Mouse (Mus musculus) kidney, adult 9 months (tissue): ENCODE measurements at regions not wholly inside any gene's neighbourhood (a gene's known extent, or its start where the extent isn't known, plus 50 kb on each side); places are given as distances from the start of the nearest gene placed in this dataset.

Experiments used
- DNase-seq: peaks from one replicate; pipeline ENCODE4 v3.0.0; 2022

- no peak for DNase-seq
Observed at GRCm38 (mm10) chr14:61834291-61834936, 227.2 kb downstream of the Kcnrg start.

GRCm38 (mm10) chr14:61835729-61836128, 228.5 kb downstream of the Kcnrg start:
- DNase-seq = no peak

GRCm38 (mm10) chr14:61836231-61836630, 229.0 kb downstream of the Kcnrg start:
- no peak for DNase-seq

- no peak for DNase-seq
Observed at GRCm38 (mm10) chr14:61836965-61837364, 229.7 kb downstream of the Kcnrg start.

GRCm38 (mm10) chr14:61837851-61838250, 230.6 kb downstream of the Kcnrg start:
- DNase-seq = no peak

- no peak for DNase-seq
Observed at GRCm38 (mm10) chr14:61842476-61842875, 235.2 kb downstream of the Kcnrg start.

- DNase-seq = no peak
Observed at GRCm38 (mm10) chr14:61846441-61846840, 239.2 kb downstream of the Kcnrg start.

- no peak for DNase-seq
Observed at GRCm38 (mm10) chr14:61850244-61850643, 243.0 kb downstream of the Kcnrg start.

GRCm38 (mm10) chr14:61857616-61858015, 250.4 kb downstream of the Kcnrg start:
- no peak for DNase-seq

GRCm38 (mm10) chr14:61860688-61861087, 253.4 kb downstream of the Kcnrg start:
- no peak for DNase-seq

- DNase-seq = peak; percentile 16
Observed at GRCm38 (mm10) chr14:61861357-61861958, 254.2 kb downstream of the Kcnrg start.

- no peak for DNase-seq
Observed at GRCm38 (mm10) chr14:61862931-61863330, 255.7 kb downstream of the Kcnrg start.

GRCm38 (mm10) chr14:61863475-61863874, 256.2 kb downstream of the Kcnrg start:
- DNase-seq = no peak

- DNase-seq = no peak
Observed at GRCm38 (mm10) chr14:61866532-61867268, 259.4 kb downstream of the Kcnrg start.

GRCm38 (mm10) chr14:61874206-61874605, 266.9 kb downstream of the Kcnrg start:
- DNase-seq = no peak

GRCm38 (mm10) chr14:61879416-61879815, 272.2 kb downstream of the Kcnrg start:
- DNase-seq = peak; percentile 74

GRCm38 (mm10) chr14:61880514-61881259, 273.4 kb downstream of the Kcnrg start:
- DNase-seq = no peak

GRCm38 (mm10) chr14:61885241-61886015, 278.2 kb downstream of the Kcnrg start:
- DNase-seq = no peak

GRCm38 (mm10) chr14:61889626-61890025, 282.4 kb downstream of the Kcnrg start:
- DNase-seq = no peak

- DNase-seq = no peak
Observed at GRCm38 (mm10) chr14:61893786-61894185, 286.5 kb downstream of the Kcnrg start.

- no peak for DNase-seq
Observed at GRCm38 (mm10) chr14:61896879-61897278, 289.6 kb downstream of the Kcnrg start.

GRCm38 (mm10) chr14:61898664-61899063, 291.4 kb downstream of the Kcnrg start:
- DNase-seq = peak; percentile 35
